Mouse (Mus musculus) intestine, embryonic 14.5 days (tissue): ENCODE measurements at regions not wholly inside any gene's neighbourhood (a gene's known extent, or its start where the extent isn't known, plus 50 kb on each side); places are given as distances from the start of the nearest gene placed in this dataset.

ENCODE experiments used
- ATAC-seq: fragments of 200-750 bp; cut with Nextera tagmentation; replicated peaks from 2 replicates; pipeline ENCODE4 v1.8.0; 2017; ENCODE audit warnings: low read depth, moderate number of reproducible peaks, moderate TSS enrichment, moderate library complexity; ENCODE audit not compliant: low FRiP score, low TSS enrichment
- DNase-seq: peaks from one replicate; pipeline ENCODE4 v3.0.0-alpha.2; 2018; ENCODE audit warnings: low spot score
- H3K27ac ChIP-seq: fragments of 300-500 bp; sonication (generic); 2 replicates; pipeline ENCODE4 v1.5.1; 2014; ENCODE audit warnings: low read depth, mild to moderate bottlenecking, control low read depth
- H3K27me3 ChIP-seq: fragments of 300-500 bp; sonication (generic); replicated peaks from 2 replicates; pipeline ENCODE4 v1.6.1; 2014; ENCODE audit warnings: low read length, control low read depth; ENCODE audit not compliant: control insufficient read depth, insufficient read depth
- H3K36me3 ChIP-seq: fragments of 300-500 bp; sonication (generic); 2 replicates; pipeline ENCODE4 v1.6.1; 2014; ENCODE audit warnings: low read length, control low read depth; ENCODE audit not compliant: control insufficient read depth, insufficient read depth
- H3K4me1 ChIP-seq: fragments of 300-500 bp; sonication (generic); replicated peaks from 2 replicates; pipeline ENCODE4 v1.6.1; 2014; ENCODE audit warnings: low read length, control low read depth, mixed read lengths; ENCODE audit not compliant: control insufficient read depth, insufficient read depth
- H3K4me2 ChIP-seq: fragments of 300-500 bp; sonication (generic); 2 replicates; pipeline ENCODE4 v1.6.1; 2014; ENCODE audit warnings: low read length
- H3K4me3 ChIP-seq: fragments of 300-500 bp; sonication (generic); 2 replicates; pipeline ENCODE4 v1.5.1; 2014; ENCODE audit warnings: low read depth, low read length, control low read depth, mixed read lengths
- H3K9ac ChIP-seq: fragments of 300-500 bp; sonication (generic); 2 replicates; pipeline ENCODE4 v1.6.1; 2014; ENCODE audit warnings: mild to moderate bottlenecking, low read length
- H3K9me3 ChIP-seq: fragments of 300-500 bp; sonication (generic); 2 replicates; pipeline ENCODE4 v1.6.1; 2016; ENCODE audit warnings: low read length, control low read depth; ENCODE audit not compliant: control insufficient read depth
- WGBS: fragments of 180-500 bp; shearing (Covaris S2); extraction: QIAGEN DNeasy Blood & Tissue Kit; methylation state at CpG from one replicate; pipeline ENCODE4 v1.1.7; 2014; 5-methylcytosine and 5-hydroxymethylcytosine counted together

- ATAC-seq, result no peak
- 84% methylated on average over 3 of the region's 3 CpGs for WGBS
- H3K4me2 ChIP-seq, result no peak overlapping the region
Measured at GRCm38 (mm10) chr3:143622275-143622674, 582.7 kb downstream of the Lmo4 start.

GRCm38 (mm10) chr3:143619125-143619524 lies 585.9 kb downstream of the Lmo4 start:
- whole genome bisulfite sequencing, result 40% methylated on average over 1 of the region's 1 CpGs
- no peaks in the 10 kb centered on the region for H3K36me3 ChIP-seq
- no peak for ATAC-seq
- no peak overlapping the region for H3K27ac ChIP-seq
- H3K27me3 ChIP-seq, result no peaks in the 10 kb centered on the region
- no peak overlapping the region for H3K4me2 ChIP-seq
- peaks cover 6% of the 10 kb centered on the region; the same call in 1 of the 2 replicates for H3K4me1 ChIP-seq
- no peak overlapping the region for H3K4me3 ChIP-seq
- H3K9ac ChIP-seq, result no peak overlapping the region
- DNase-seq, result no peak
- H3K9me3 ChIP-seq, result no peaks in the 10 kb centered on the region

More at GRCm38 (mm10) chr3:143622275-143622674, 582.7 kb downstream of the Lmo4 start:
- Histone ChIP-seq H3K36me3 (no peaks in the 10 kb centered on the region), H3K27me3 (no peaks in the 10 kb centered on the region), H3K9me3 (no peaks in the 10 kb centered on the region), H3K27ac (no peak overlapping the region), H3K4me1 (peaks cover 9% of the 10 kb centered on the region; the same call in 1 of the 2 replicates), H3K9ac (no peak overlapping the region), H3K4me3 (no peak overlapping the region)
- DNase-seq, result no peak

GRCm38 (mm10) chr3:143614895-143615294 lies 590.1 kb downstream of the Lmo4 start:
- DNase-seq, result no peak
- 78% methylated on average over 5 of the region's 5 CpGs for WGBS
- Histone ChIP-seq H3K4me3 (no peak overlapping the region), H3K4me1 (no peaks in the 10 kb centered on the region), H3K9me3 (no peaks in the 10 kb centered on the region), H3K36me3 (no peaks in the 10 kb centered on the region), H3K4me2 (no peak overlapping the region), H3K27me3 (no peaks in the 10 kb centered on the region), H3K27ac (no peak overlapping the region), H3K9ac (no peak overlapping the region)
- ATAC-seq, result no peak

- DNase-seq, result no peak
- 93% methylated on average over 3 of the region's 3 CpGs for WGBS
- no peaks in the 10 kb centered on the region for H3K27me3 ChIP-seq
- H3K27ac ChIP-seq, result no peak overlapping the region
- H3K4me1 ChIP-seq, result no peaks in the 10 kb centered on the region
- H3K36me3 ChIP-seq, result no peaks in the 10 kb centered on the region
- no peak overlapping the region for H3K4me2 ChIP-seq
- H3K9ac ChIP-seq, result no peak overlapping the region
- no peaks in the 10 kb centered on the region for H3K9me3 ChIP-seq
- no peak for ATAC-seq
- no peak overlapping the region for H3K4me3 ChIP-seq
Measured at GRCm38 (mm10) chr3:143614004-143614403, 591.0 kb downstream of the Lmo4 start.

GRCm38 (mm10) chr3:143609673-143610072 lies 595.3 kb downstream of the Lmo4 start:
- ATAC-seq (no peak), DNase-seq (no peak)
- Histone ChIP-seq H3K4me2 (no peak overlapping the region), H3K9ac (no peak overlapping the region), H3K9me3 (no peaks in the 10 kb centered on the region), H3K4me1 (no peaks in the 10 kb centered on the region), H3K4me3 (no peak overlapping the region), H3K27me3 (no peaks in the 10 kb centered on the region), H3K27ac (no peak overlapping the region), H3K36me3 (no peaks in the 10 kb centered on the region)
- WGBS, result 44% methylated on average over 2 of the region's 2 CpGs

GRCm38 (mm10) chr3:143599120-143599519 lies 605.9 kb downstream of the Lmo4 start:
- no peak for ATAC-seq
- no peaks in the 10 kb centered on the region for H3K36me3 ChIP-seq
- H3K4me1 ChIP-seq, result peaks cover 8% of the 10 kb centered on the region
- H3K4me3 ChIP-seq, result no peak overlapping the region
- H3K9ac ChIP-seq, result no peak overlapping the region
- H3K27me3 ChIP-seq, result no peaks in the 10 kb centered on the region
- H3K27ac ChIP-seq, result no peak overlapping the region
- 61% methylated on average over 2 of the region's 2 CpGs for WGBS
- H3K4me2 ChIP-seq, result no peak overlapping the region
- DNase-seq, result no peak
- H3K9me3 ChIP-seq, result no peaks in the 10 kb centered on the region

GRCm38 (mm10) chr3:143596949-143597593 lies 607.9 kb downstream of the Lmo4 start:
- DNase-seq (no peak), ATAC-seq (no peak)
- peaks cover 8% of the 10 kb centered on the region for H3K4me1 ChIP-seq
- no peak overlapping the region for H3K27ac ChIP-seq
- H3K4me2 ChIP-seq, result no peak overlapping the region
- no peaks in the 10 kb centered on the region for H3K27me3 ChIP-seq
- H3K4me3 ChIP-seq, result no peak overlapping the region
- no peak overlapping the region for H3K9ac ChIP-seq
- H3K9me3 ChIP-seq, result no peaks in the 10 kb centered on the region
- H3K36me3 ChIP-seq, result no peaks in the 10 kb centered on the region
- WGBS, result 15% methylated on average over 11 of the region's 11 CpGs

- no peak overlapping the region for H3K4me2 ChIP-seq
- H3K9ac ChIP-seq, result no peak overlapping the region
- H3K27me3 ChIP-seq, result no peaks in the 10 kb centered on the region
- 81% methylated on average over 5 of the region's 5 CpGs for WGBS
- no peaks in the 10 kb centered on the region for H3K9me3 ChIP-seq
- H3K36me3 ChIP-seq, result no peaks in the 10 kb centered on the region
- ATAC-seq (no peak), DNase-seq (no peak)
- H3K4me3 ChIP-seq, result no peak overlapping the region
- H3K4me1 ChIP-seq, result peaks cover 8% of the 10 kb centered on the region
- no peak overlapping the region for H3K27ac ChIP-seq
Measured at GRCm38 (mm10) chr3:143596011-143596683, 608.9 kb downstream of the Lmo4 start.

- no peaks in the 10 kb centered on the region for H3K27me3 ChIP-seq
- H3K27ac ChIP-seq, result no peak overlapping the region
- 73% methylated on average over 2 of the region's 2 CpGs for WGBS
- H3K9ac ChIP-seq, result no peak overlapping the region
- peaks cover 8% of the 10 kb centered on the region for H3K4me1 ChIP-seq
- H3K9me3 ChIP-seq, result no peaks in the 10 kb centered on the region
- ATAC-seq (no peak), DNase-seq (no peak)
- no peak overlapping the region for H3K4me2 ChIP-seq
- H3K36me3 ChIP-seq, result no peaks in the 10 kb centered on the region
- H3K4me3 ChIP-seq, result no peak overlapping the region
Measured at GRCm38 (mm10) chr3:143595081-143595480, 609.9 kb downstream of the Lmo4 start.
